ENCODE assay signal across 10 mouse cellular contexts in genomic region chr4:131781023-131781422, GRCm38 (mm10). TPM values are rescaled to one million over a fixed set of nuclear protein-coding genes. Genes with fewer than 3 reads are reported as not detected.
DNase-seq lines count a peak whose midpoint lies in the region; ATAC-seq and TF ChIP-seq lines count a peak whose summit lies in the region.
"Had no signal": no experiment of that assay in that cellular context is flagged by ENCODE, and none has a peak within 500 bp of the region (broad histone marks: within the 10 kb centered on the region; RNA-seq: fewer than 3 reads in every experiment).

No protein-coding gene starts in this region.

- no peak overlapping the region for H3K9ac ChIP-seq in intestine, embryonic 14.5 days (ENCODE audit: low read length)
- H3K9ac ChIP-seq in intestine, postnatal 0 days (ENCODE audit: low read depth, low read length), result no peak overlapping the region

- no peak for TF ChIP-seq POLR2A in brain, embryonic 14.5 days (IDR thresholded peaks at IDR 0.05; ENCODE audit: borderline replicate concordance, extremely low read depth, insufficient read depth, insufficient read length, poor library complexity, severe bottlenecking)

- 0 out of 2 replicates have a peak, but pooled peaks cover 5% of the 10 kb centered on the region for H3K4me1 ChIP-seq in intestine, embryonic 14.5 days (replicated peaks; ENCODE audit: control insufficient read depth, insufficient read depth, low read length)
- no peaks in the 10 kb centered on the region; the same call in 1 of the 2 replicates for H3K4me1 ChIP-seq in intestine, postnatal 0 days (replicated peaks; ENCODE audit: control insufficient read depth, insufficient read depth, low read length)

- no peaks in the 10 kb centered on the region for H3K27me3 ChIP-seq in intestine, embryonic 14.5 days (replicated peaks; ENCODE audit: control insufficient read depth, insufficient read depth, low read length)
- H3K27me3 ChIP-seq in intestine, postnatal 0 days (replicated peaks; ENCODE audit: control insufficient read depth, insufficient read depth, low read length), result no peaks in the 10 kb centered on the region

- 39% methylated on average over 3 of the region's 3 CpGs for WGBS in intestine, embryonic 14.5 days
- 46% methylated on average over 3 of the region's 3 CpGs for WGBS in intestine, postnatal 0 days

- no peaks in the 10 kb centered on the region for H3K9me3 ChIP-seq in intestine, embryonic 14.5 days (ENCODE audit: control insufficient read depth, low read length)
- H3K9me3 ChIP-seq in intestine, postnatal 0 days (ENCODE audit: control insufficient read depth), result no peaks in the 10 kb centered on the region
- H3K9me3 ChIP-seq: megakaryocyte, embryonic 14.5 days had no signal

- no peak overlapping the region for H3K27ac ChIP-seq in intestine, embryonic 14.5 days (ENCODE audit: low read depth)
- H3K27ac ChIP-seq in intestine, postnatal 0 days (ENCODE audit: low read depth, low read length), result no peak overlapping the region
- H3K27ac ChIP-seq: left cerebral cortex, adult 2 months had no signal

- no peak overlapping the region for H3K4me2 ChIP-seq in intestine, embryonic 14.5 days (ENCODE audit: low read length)
- H3K4me2 ChIP-seq in intestine, postnatal 0 days (replicated peaks; ENCODE audit: low read depth), result no peak overlapping the region

- H3K36me3 ChIP-seq in intestine, embryonic 14.5 days (ENCODE audit: control insufficient read depth, insufficient read depth, low read length), result no peaks in the 10 kb centered on the region
- no peaks in the 10 kb centered on the region for H3K36me3 ChIP-seq in intestine, postnatal 0 days (ENCODE audit: control insufficient read depth, insufficient read depth)

- H3K4me3 ChIP-seq in intestine, embryonic 14.5 days (ENCODE audit: low read depth, low read length), result no peak overlapping the region
- no peak overlapping the region for H3K4me3 ChIP-seq in intestine, postnatal 0 days (ENCODE audit: low read depth, low read length)
- H3K4me3 ChIP-seq: left cerebral cortex, adult 2 months; megakaryocyte, embryonic 14.5 days had no signal

- DNase-seq in intestine, embryonic 14.5 days (ENCODE audit: low spot score), result peak; percentile 54
- peak; percentile 49 for DNase-seq in retina, postnatal 1 day
- DNase-seq in retina, embryonic 14.5 days (ENCODE audit: low spot score), result no peak
- DNase-seq in brain, embryonic 14.5 days (ENCODE audit: low read depth), result peak; percentile 68
- peak; percentile 18 for DNase-seq in lung, postnatal 25 days (ENCODE audit: low spot score)
- no peak for DNase-seq in urinary bladder, postnatal 36 days (ENCODE audit: low spot score in 2 of 2)

- no peak for TF ChIP-seq CTCF in intestine, postnatal 0 days (IDR thresholded peaks at IDR 0.05; ENCODE audit: low read depth)
- no peak for TF ChIP-seq CTCF in brain, embryonic 14.5 days (IDR thresholded peaks at IDR 0.05; ENCODE audit: borderline replicate concordance, extremely low read depth, insufficient read depth, insufficient read length)

- ATAC-seq in intestine, embryonic 14.5 days (replicated peaks; ENCODE audit: low FRiP score, low TSS enrichment, low read depth), result no peak
- no peak for ATAC-seq in intestine, postnatal 0 days
- no peak for ATAC-seq in CD4-positive, CD25-positive, alpha-beta regulatory T cell, adult 4 months

RNA-seq across cellular contexts. Expression of gene Ptpru, which starts 57.1 kb away (rescaled TPM):
- 5.4 and 5.7 TPM in 2 replicates for polyA plus RNA-seq in intestine, embryonic 14.5 days (2014; fragmentation: Nextera tagmentation; extraction: Ambion mirVana)
- 2.3 TPM in 2 replicates for polyA plus RNA-seq in intestine, postnatal 0 days (2015; fragmentation: Nextera tagmentation; extraction: Ambion mirVana)
- polyA plus RNA-seq in brain, embryonic 14.5 days (2012; rRNA removed), result 35.7 and 37.2 TPM in 2 replicates
- not detected for polyA plus RNA-seq in CD4-positive, CD25-positive, alpha-beta regulatory T cell, adult 4 months (2017; shearing (Covaris generic))

Comparison
In these comparisons a context has a peak if more than half of its experiments do, and no peak if none do; other contexts are left out.
1. DNase-seq: peak in intestine, embryonic 14.5 days (single experiment), retina, postnatal 1 day (single experiment), brain, embryonic 14.5 days (single experiment) and lung, postnatal 25 days (single experiment); none in retina, embryonic 14.5 days (single experiment) and urinary bladder, postnatal 36 days (0 of 2).